Mouse (Mus musculus): Measurements from ENCODE around the gene Emc7. TPM values are rescaled to one million over a fixed set of nuclear protein-coding genes. Genes with fewer than 3 reads are reported as not detected.

The Emc7 gene
- total and polyA plus RNA-seq, 3 experiments = 17.7 to 25.7 TPM; not detected in 1

DNA sequence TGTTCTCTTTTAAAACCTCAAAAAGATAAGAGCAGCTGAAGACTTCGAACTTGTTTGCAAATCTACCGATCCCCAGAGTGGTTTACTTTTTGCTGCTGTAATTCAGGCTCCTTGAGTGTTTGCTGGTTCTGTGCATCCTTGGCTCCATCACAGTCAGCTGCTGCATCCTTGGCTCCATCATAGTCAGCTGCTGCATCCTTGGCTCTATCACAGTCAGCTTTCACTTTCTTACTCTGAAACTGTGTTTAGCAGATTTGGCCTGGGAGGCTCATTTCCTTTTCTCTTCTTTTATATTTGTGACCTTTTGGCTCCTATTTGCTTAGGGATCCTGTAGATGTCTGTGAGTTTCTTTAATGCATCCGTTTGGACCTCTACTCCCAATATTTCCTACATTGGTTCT lies 62.4 kb downstream of the Emc7 start:
- TF ChIP-seq TAL1 (IDR thresholded peaks at IDR 0.05; ENCODE audit: low read length) (no peak), E2F4 (IDR thresholded peaks at IDR 0.05; ENCODE audit: borderline replicate concordance, low read depth, low read length) (no peak), NRF1 (IDR thresholded peaks at IDR 0.05; ENCODE audit: insufficient read depth, low read depth, low read length, poor library complexity, severe bottlenecking) (no peak), RCOR1 (IDR thresholded peaks at IDR 0.05; ENCODE audit: low read depth, low read length) (no peak), POLR2A (IDR thresholded peaks at IDR 0.05; ENCODE audit: control insufficient read depth in 1 of 2, insufficient read depth in 1 of 2, low read depth in 1 of 2, low read length in 2 of 2, poor library complexity in 1 of 2) (no peak), SIN3A (IDR thresholded peaks at IDR 0.05; ENCODE audit: low read length) (no peak), GATA1 (IDR thresholded peaks at IDR 0.05; ENCODE audit: low read depth, low read length) (peak; percentile 41), ZMIZ1 (IDR thresholded peaks at IDR 0.05; ENCODE audit: low read depth, low read length) (no peak), MYC (IDR thresholded peaks at IDR 0.05; ENCODE audit: low read depth, low read length) (no peak), ETS1 (IDR thresholded peaks at IDR 0.05; ENCODE audit: low read depth, low read length) (0 out of 2 replicates have a peak, but pooled peaks have one; percentile 17)
- H3K4me1 ChIP-seq (ENCODE audit: control insufficient read depth in 1 of 2, insufficient read depth in 2 of 2, low read length in 2 of 2) = peaks cover 5 to 8% of the 10 kb centered on the region in 2 experiments; a peak in 3 of 4 replicates
- H3K27me3 ChIP-seq (ENCODE audit: control insufficient read depth in 1 of 2, insufficient read depth in 2 of 2, low read length in 2 of 2) = no peaks in the 10 kb centered on the region
- no peak overlapping the region for H3K9ac ChIP-seq (ENCODE audit: control insufficient read depth, low read depth, low read length, poor library complexity, severe bottlenecking)
- H3K4me3 ChIP-seq (ENCODE audit: control insufficient read depth in 1 of 2, insufficient read depth in 1 of 2, low read depth in 2 of 2, low read length in 2 of 2) = no peak overlapping the region
- no peaks in the 10 kb centered on the region for H3K79me2 ChIP-seq (ENCODE audit: control insufficient read depth, insufficient read depth, low read length, poor library complexity)
- H3K9me3 ChIP-seq (replicated peaks; ENCODE audit: insufficient read depth, low read length) = no peaks in the 10 kb centered on the region
- no peak for DNase-seq (ENCODE audit: low read depth, low spot score)
- H3K27ac ChIP-seq (ENCODE audit: control insufficient read depth, low read depth, low read length) = no peak overlapping the region
- H3K36me3 ChIP-seq (ENCODE audit: control insufficient read depth in 1 of 2, insufficient read depth in 2 of 2, low read length in 2 of 2) = peaks cover 0 to 14% of the 10 kb centered on the region in 2 experiments; a peak in 2 of 4 replicates

DNA sequence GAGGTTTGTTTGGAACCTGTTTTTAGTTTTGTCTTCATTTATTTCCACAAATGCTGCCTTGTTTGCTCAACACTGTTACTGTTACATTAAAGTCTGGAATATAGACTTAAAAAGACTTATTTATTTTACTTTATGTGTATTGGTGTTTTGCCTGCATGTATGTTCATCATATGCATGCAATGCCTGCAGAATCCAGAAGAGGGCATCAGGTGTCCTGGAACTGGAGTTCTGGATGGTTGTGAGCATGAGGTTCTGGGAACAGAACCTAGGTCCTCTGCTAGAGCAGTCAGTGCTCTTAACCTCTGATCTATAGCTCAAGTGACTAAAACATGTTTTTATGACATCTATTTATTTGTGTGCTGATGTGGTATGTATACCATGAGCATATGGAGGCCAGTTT lies 63.7 kb downstream of the Emc7 start:
- peaks cover 0 to 7% of the 10 kb centered on the region in 2 experiments; a peak in 2 of 4 replicates for H3K36me3 ChIP-seq (ENCODE audit: control insufficient read depth in 1 of 2, insufficient read depth in 2 of 2, low read length in 2 of 2)

More for the DNA sequence above, 63.7 kb downstream of the Emc7 start:
- Histone ChIP-seq H3K4me1 (ENCODE audit: control insufficient read depth in 1 of 2, insufficient read depth in 2 of 2, low read length in 2 of 2) (peaks cover 0 to 8% of the 10 kb centered on the region in 2 experiments; a peak in 3 of 4 replicates), H3K9ac (ENCODE audit: control insufficient read depth, low read depth, low read length, poor library complexity, severe bottlenecking) (no peak overlapping the region), H3K4me3 (ENCODE audit: control insufficient read depth in 1 of 2, insufficient read depth in 1 of 2, low read depth in 2 of 2, low read length in 2 of 2) (no peak overlapping the region), H3K9me3 (replicated peaks; ENCODE audit: insufficient read depth, low read length) (no peaks in the 10 kb centered on the region), H3K79me2 (ENCODE audit: control insufficient read depth, insufficient read depth, low read length, poor library complexity) (no peaks in the 10 kb centered on the region), H3K27me3 (ENCODE audit: control insufficient read depth in 1 of 2, insufficient read depth in 2 of 2, low read length in 2 of 2) (no peaks in the 10 kb centered on the region), H3K27ac (ENCODE audit: control insufficient read depth, low read depth, low read length) (no peak overlapping the region)
- peak; percentile 12 for TF ChIP-seq RAD21 (IDR thresholded peaks at IDR 0.05; ENCODE audit: low read depth, low read length)
- no peak for TF ChIP-seq MYC (IDR thresholded peaks at IDR 0.05; ENCODE audit: low read depth, low read length)
- TF ChIP-seq CTCF (IDR thresholded peaks at IDR 0.05 in 2 of 3, conservative IDR thresholded peaks at IDR 0.05 in 1 of 3; ENCODE audit: control insufficient read depth in 1 of 3, insufficient read depth in 1 of 3, low read depth in 2 of 3, low read length in 3 of 3, poor library complexity in 1 of 3, severe bottlenecking in 1 of 3) = peak; percentile 18 to 40 (median 35); a peak in 4 of 6 replicates
- TF ChIP-seq JUND (IDR thresholded peaks at IDR 0.05; ENCODE audit: low read depth, low read length) = no peak
- no peak for TF ChIP-seq POLR2A (IDR thresholded peaks at IDR 0.05; ENCODE audit: control insufficient read depth in 1 of 2, insufficient read depth in 1 of 2, low read depth in 1 of 2, low read length in 2 of 2, poor library complexity in 1 of 2)
- 0 out of 2 replicates have a peak, but pooled peaks have one; percentile 16 for TF ChIP-seq SMC3 (IDR thresholded peaks at IDR 0.05; ENCODE audit: low read depth, low read length)
- no peak for TF ChIP-seq KAT2A (conservative IDR thresholded peaks at IDR 0.05; ENCODE audit: low read depth, low read length)
- DNase-seq (ENCODE audit: low read depth, low spot score) = peak; percentile 43
